Comparison of ENCODE assay signal across 9 mouse cellular contexts in genomic region chr4:143021242-143021881, GRCm38 (mm10).
DNase-seq lines count a peak whose midpoint lies in the region; ATAC-seq lines count a peak whose summit lies in the region.
"Had no signal": no experiment of that assay in that cellular context is flagged by ENCODE, and none has a peak within 500 bp of the region (broad histone marks: within the 10 kb centered on the region; RNA-seq: fewer than 3 reads in every experiment).

No protein-coding gene starts in this region.

- H3K27me3 ChIP-seq in lung, embryonic 16.5 days (ENCODE audit: control insufficient read depth, insufficient read depth, low read depth, low read length): no peaks in the 10 kb centered on the region

- H3K9me3 ChIP-seq in lung, embryonic 16.5 days (ENCODE audit: control insufficient read depth, low read length): 0 out of 2 replicates have a peak, but pooled peaks cover 2% of the 10 kb centered on the region
- H3K9me3 ChIP-seq: heart, embryonic 13.5 days had no signal

- H3K4me2 ChIP-seq in lung, embryonic 16.5 days (ENCODE audit: low read depth, low read length): no peak overlapping the region
- H3K4me2 ChIP-seq: heart, embryonic 13.5 days had no signal

- no peaks in the 10 kb centered on the region for H3K36me3 ChIP-seq in lung, embryonic 16.5 days (ENCODE audit: control insufficient read depth, insufficient read depth, low read length)
- H3K36me3 ChIP-seq: heart, embryonic 13.5 days had no signal

- peak; percentile 91 for ATAC-seq in granulocyte monocyte progenitor cell, adult 5-6 weeks (replicated peaks; ENCODE audit: poor library complexity, severe bottlenecking)
- peak; percentile 41; the same call in 1 of the 2 replicates for ATAC-seq in lung, embryonic 16.5 days (ENCODE audit: low read depth)
- ATAC-seq in erythroid progenitor cell, adult 5-6 weeks (replicated peaks; ENCODE audit: low FRiP score, poor library complexity, severe bottlenecking): no peak

- no peaks in the 10 kb centered on the region for H3K4me1 ChIP-seq in lung, embryonic 16.5 days (replicated peaks; ENCODE audit: control insufficient read depth, insufficient read depth, low read length)
- H3K4me1 ChIP-seq: heart, embryonic 13.5 days had no signal

- H3K4me3 ChIP-seq in lung, embryonic 16.5 days (ENCODE audit: low read length): no peak overlapping the region
- H3K4me3 ChIP-seq: heart, embryonic 13.5 days had no signal

- no peak overlapping the region for H3K27ac ChIP-seq in lung, embryonic 16.5 days (ENCODE audit: low read length)
- H3K27ac ChIP-seq: heart, embryonic 13.5 days had no signal

- H3K9ac ChIP-seq in lung, embryonic 16.5 days (ENCODE audit: low read length): no peak overlapping the region
- H3K9ac ChIP-seq: heart, embryonic 13.5 days had no signal

- peak; percentile 48 for DNase-seq in ES-CJ7 (ENCODE audit: low read depth, low spot score)
- DNase-seq in adrenal gland, postnatal 14 days: peak; percentile 84
- peak; percentile 65 for DNase-seq in embryo, embryonic 11.5 days (ENCODE audit: low read depth, low spot score)
- DNase-seq in kidney, postnatal 36 days: peak; percentile 52 to 82
- DNase-seq in ovary, postnatal 36 days (ENCODE audit: low spot score): peak; percentile 51

- 41% methylated on average over 10 of the region's 10 CpGs for WGBS in lung, embryonic 16.5 days
